Mouse (Mus musculus) heart, embryonic 16.5 days (tissue): ENCODE results near the gene Fam155a. TPM values are rescaled to one million over a fixed set of nuclear protein-coding genes. Genes with fewer than 3 reads are reported as not detected.

Source experiments
- ATAC-seq: fragments of 200-750 bp; cut with Nextera tagmentation; replicated peaks from 2 replicates; pipeline ENCODE4 v1.8.0; 2017; ENCODE audit warnings: moderate number of reproducible peaks; ENCODE audit not compliant: insufficient read depth, low FRiP score; ENCODE audit errors: extremely low read depth
- H3K27ac ChIP-seq: fragments of 300-500 bp; sonication (generic); 2 replicates; pipeline ENCODE4 v1.5.1; 2014; ENCODE audit warnings: mild to moderate bottlenecking, low read length, control low read depth, moderate library complexity
- H3K27me3 ChIP-seq: fragments of 300-500 bp; sonication (generic); 2 replicates; pipeline ENCODE4 v1.6.1; 2014; ENCODE audit warnings: low read length, mixed read lengths; ENCODE audit not compliant: control insufficient read depth, insufficient read depth
- H3K36me3 ChIP-seq: fragments of 300-500 bp; sonication (generic); 2 replicates; pipeline ENCODE4 v1.6.1; 2014; ENCODE audit not compliant: control insufficient read depth, insufficient read depth
- H3K4me1 ChIP-seq: fragments of 300-500 bp; sonication (generic); 2 replicates; pipeline ENCODE4 v1.6.1; 2014; ENCODE audit warnings: low read length, mixed read lengths; ENCODE audit not compliant: control insufficient read depth, insufficient read depth
- H3K4me2 ChIP-seq: fragments of 300-500 bp; sonication (generic); 2 replicates; pipeline ENCODE4 v1.6.1; 2014; ENCODE audit warnings: low read depth, mild to moderate bottlenecking, control low read depth, low read length
- H3K4me3 ChIP-seq: fragments of 300-500 bp; sonication (generic); 2 replicates; pipeline ENCODE4 v1.5.1; 2014; ENCODE audit warnings: mild to moderate bottlenecking, control low read depth, low read length
- H3K9ac ChIP-seq: fragments of 300-500 bp; sonication (generic); 2 replicates; pipeline ENCODE4 v1.6.1; 2014; ENCODE audit warnings: low read length, control low read depth
- H3K9me3 ChIP-seq: fragments of 300-500 bp; sonication (generic); replicated peaks from 2 replicates; pipeline ENCODE4 v1.6.1; 2016; ENCODE audit warnings: low read length; ENCODE audit not compliant: control insufficient read depth
- WGBS: fragments of 180-500 bp; shearing (Covaris S2); extraction: QIAGEN DNeasy Blood & Tissue Kit; methylation state at CpG from one replicate; pipeline ENCODE4 v1.1.7; 2014; 5-methylcytosine and 5-hydroxymethylcytosine counted together
- polyA plus RNA-seq: library from polyadenylated mRNA; unstranded; fragments of >200 nt; fragmentation: Nextera tagmentation; extraction: Ambion mirVana; gene quantifications from 2 replicates; pipeline ENCODE4 v1.2.1, GENCODE M21; 2015

The Fam155a gene
- polyA plus RNA-seq, 1 experiment from 2014 or later, result 0.07 TPM

GRCm38 (mm10) chr8:9607086-9607701, 163.8 kb downstream of the Fam155a start:
- no peaks in the 10 kb centered on the region for H3K4me1 ChIP-seq
- no peaks in the 10 kb centered on the region for H3K27me3 ChIP-seq
- H3K4me3 ChIP-seq, result no peak overlapping the region
- H3K9ac ChIP-seq, result no peak overlapping the region
- WGBS, result 61% methylated on average over 6 of the region's 6 CpGs
- no peak overlapping the region for H3K27ac ChIP-seq
- no peak for ATAC-seq
- no peak overlapping the region for H3K4me2 ChIP-seq
- no peaks in the 10 kb centered on the region for H3K9me3 ChIP-seq
- H3K36me3 ChIP-seq, result no peaks in the 10 kb centered on the region

GRCm38 (mm10) chr8:9596003-9596402, 175.0 kb downstream of the Fam155a start:
- Histone ChIP-seq H3K27ac (no peak overlapping the region), H3K9ac (no peak overlapping the region), H3K4me2 (no peak overlapping the region), H3K4me3 (no peak overlapping the region), H3K27me3 (no peaks in the 10 kb centered on the region), H3K36me3 (no peaks in the 10 kb centered on the region), H3K4me1 (no peaks in the 10 kb centered on the region), H3K9me3 (no peaks in the 10 kb centered on the region)
- 60% methylated on average over 3 of the region's 3 CpGs for WGBS
- no peak for ATAC-seq

GRCm38 (mm10) chr8:9581836-9582235, 189.1 kb downstream of the Fam155a start:
- no peaks in the 10 kb centered on the region for H3K27me3 ChIP-seq
- WGBS, result 57% methylated on average over 6 of the region's 6 CpGs
- H3K4me3 ChIP-seq, result no peak overlapping the region
- ATAC-seq, result no peak
- H3K9ac ChIP-seq, result no peak overlapping the region
- H3K4me1 ChIP-seq, result no peaks in the 10 kb centered on the region
- H3K27ac ChIP-seq, result no peak overlapping the region
- H3K36me3 ChIP-seq, result no peaks in the 10 kb centered on the region
- H3K9me3 ChIP-seq, result no peaks in the 10 kb centered on the region
- H3K4me2 ChIP-seq, result no peak overlapping the region

GRCm38 (mm10) chr8:9580192-9580591, 190.8 kb downstream of the Fam155a start:
- Histone ChIP-seq H3K9ac (no peak overlapping the region), H3K27ac (no peak overlapping the region), H3K27me3 (no peaks in the 10 kb centered on the region), H3K4me2 (no peak overlapping the region), H3K4me1 (no peaks in the 10 kb centered on the region), H3K9me3 (no peaks in the 10 kb centered on the region), H3K4me3 (no peak overlapping the region), H3K36me3 (no peaks in the 10 kb centered on the region)
- no peak for ATAC-seq
- 23% methylated on average over 3 of the region's 3 CpGs for WGBS

GRCm38 (mm10) chr8:9571977-9572376, 199.0 kb downstream of the Fam155a start:
- H3K4me2 ChIP-seq, result no peak overlapping the region

GRCm38 (mm10) chr8:9569516-9570170, 201.3 kb downstream of the Fam155a start:
- Histone ChIP-seq H3K9me3 (no peaks in the 10 kb centered on the region), H3K36me3 (no peaks in the 10 kb centered on the region), H3K27me3 (no peaks in the 10 kb centered on the region), H3K4me1 (no peaks in the 10 kb centered on the region), H3K27ac (no peak overlapping the region), H3K9ac (no peak overlapping the region), H3K4me2 (no peak overlapping the region), H3K4me3 (no peak overlapping the region)
- 69% methylated on average over 4 of the region's 4 CpGs for WGBS
- no peak for ATAC-seq

More at GRCm38 (mm10) chr8:9571977-9572376, 199.0 kb downstream of the Fam155a start:
- Histone ChIP-seq H3K4me1 (no peaks in the 10 kb centered on the region), H3K4me3 (no peak overlapping the region), H3K36me3 (no peaks in the 10 kb centered on the region), H3K27me3 (no peaks in the 10 kb centered on the region), H3K9me3 (no peaks in the 10 kb centered on the region), H3K27ac (no peak overlapping the region), H3K9ac (no peak overlapping the region)
- no peak for ATAC-seq
- 56% methylated on average over 2 of the region's 2 CpGs for WGBS

- H3K9ac ChIP-seq, result no peak overlapping the region
- no peak overlapping the region for H3K4me3 ChIP-seq
- WGBS, result 88% methylated on average over 3 of the region's 3 CpGs
- no peak overlapping the region for H3K4me2 ChIP-seq
- no peaks in the 10 kb centered on the region for H3K9me3 ChIP-seq
- H3K27me3 ChIP-seq, result no peaks in the 10 kb centered on the region
- no peak overlapping the region for H3K27ac ChIP-seq
- no peaks in the 10 kb centered on the region for H3K4me1 ChIP-seq
- no peak for ATAC-seq
- H3K36me3 ChIP-seq, result no peaks in the 10 kb centered on the region
Measured at GRCm38 (mm10) chr8:9549199-9549598, 221.8 kb downstream of the Fam155a start.

GRCm38 (mm10) chr8:9547558-9547954, 223.4 kb downstream of the Fam155a start:
- H3K4me1 ChIP-seq, result no peaks in the 10 kb centered on the region
- H3K36me3 ChIP-seq, result no peaks in the 10 kb centered on the region
- H3K4me2 ChIP-seq, result no peak overlapping the region
- no peak for ATAC-seq
- H3K4me3 ChIP-seq, result no peak overlapping the region
- WGBS, result 62% methylated on average over 2 of the region's 2 CpGs
- H3K27ac ChIP-seq, result no peak overlapping the region
- no peaks in the 10 kb centered on the region for H3K27me3 ChIP-seq
- no peak overlapping the region for H3K9ac ChIP-seq
- no peaks in the 10 kb centered on the region for H3K9me3 ChIP-seq

- Histone ChIP-seq H3K4me2 (no peak overlapping the region), H3K9me3 (no peaks in the 10 kb centered on the region), H3K36me3 (no peaks in the 10 kb centered on the region), H3K9ac (no peak overlapping the region), H3K4me3 (no peak overlapping the region), H3K27ac (no peak overlapping the region), H3K27me3 (no peaks in the 10 kb centered on the region), H3K4me1 (no peaks in the 10 kb centered on the region)
- WGBS, result 72% methylated on average over 6 of the region's 6 CpGs
- no peak for ATAC-seq
Measured at GRCm38 (mm10) chr8:9546919-9547557, 223.9 kb downstream of the Fam155a start.
